Mouse (Mus musculus) MEL-GATA-1-ER (cell line): ENCODE results near the gene Fscn3.
A peak's percentile ranks its signal among the peaks of the same experiment; 100 is the strongest.

Experiments used
- DNase-seq: peaks from one replicate; pipeline ENCODE4 v3.0.0-alpha.2; 2012; ENCODE audit warnings: low read depth; ENCODE audit errors: extremely low read depth

Fscn3 gene

DNA sequence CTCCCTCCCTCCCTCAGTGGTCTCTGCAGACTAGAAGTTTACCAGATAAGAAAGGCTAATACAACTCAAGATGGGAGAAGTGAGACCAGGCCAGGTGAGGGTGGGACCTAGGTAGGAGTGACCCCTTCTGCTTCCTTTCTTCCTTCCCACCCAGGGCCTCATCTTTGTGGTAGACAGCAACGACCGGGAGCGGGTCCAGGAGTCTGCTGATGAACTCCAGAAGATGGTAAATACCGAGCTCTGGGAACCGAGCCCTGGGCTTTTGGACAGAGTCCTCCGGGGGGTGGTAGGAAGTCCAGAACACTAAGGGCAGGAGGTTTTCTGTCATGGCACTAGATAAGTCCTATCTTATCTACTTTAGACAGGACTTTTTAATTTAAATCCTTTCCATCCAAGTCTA is 2.6 kb upstream of the Fscn3 start:
- no peak for DNase-seq

DNA sequence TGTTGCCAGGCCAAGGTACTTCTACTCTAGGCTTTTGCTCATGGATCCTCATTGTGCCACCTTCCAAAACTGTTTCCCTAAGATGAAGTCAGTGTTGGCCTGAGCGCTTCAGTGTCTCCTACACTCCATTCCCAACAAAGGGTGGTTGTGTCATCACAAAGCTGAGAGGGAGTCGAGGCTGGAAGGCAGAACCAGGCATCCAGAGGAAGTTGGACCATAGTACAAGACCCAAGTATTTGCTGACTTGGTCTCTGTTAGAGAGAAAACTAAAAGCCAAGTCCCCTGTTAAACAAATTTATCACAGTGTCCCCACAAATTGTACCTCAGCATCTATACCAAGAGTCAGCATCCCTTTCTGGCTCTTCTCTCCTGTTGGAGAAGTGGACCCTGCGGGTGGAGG is 701 bp downstream of the Fscn3 start, which contains the start of gene Gcc1:
TSS of gene Gcc1 (minus strand) at position 101 of the 400 bp plus-strand sequence.
- DNase-seq: no peak

DNA sequence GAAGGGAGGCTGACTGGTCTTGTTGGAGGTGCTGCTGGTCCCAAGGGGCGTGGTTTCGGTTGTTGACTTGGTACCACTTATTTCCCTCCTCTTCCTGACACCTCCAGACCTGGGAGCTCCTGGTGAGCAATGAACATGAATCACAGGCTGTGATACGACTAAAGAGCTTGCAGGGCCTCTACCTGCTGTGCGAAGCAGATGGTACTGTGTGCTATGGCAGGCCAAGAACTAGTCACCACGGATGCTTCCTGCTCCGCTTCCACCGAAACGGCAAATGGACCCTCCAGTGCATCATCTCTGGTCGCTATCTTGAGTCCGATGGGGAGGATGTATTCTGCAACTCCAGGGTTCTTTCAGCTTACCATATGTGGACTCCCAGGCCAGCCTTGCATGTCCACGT is 2.3 kb downstream of the Fscn3 start:
- no peak for DNase-seq

DNA sequence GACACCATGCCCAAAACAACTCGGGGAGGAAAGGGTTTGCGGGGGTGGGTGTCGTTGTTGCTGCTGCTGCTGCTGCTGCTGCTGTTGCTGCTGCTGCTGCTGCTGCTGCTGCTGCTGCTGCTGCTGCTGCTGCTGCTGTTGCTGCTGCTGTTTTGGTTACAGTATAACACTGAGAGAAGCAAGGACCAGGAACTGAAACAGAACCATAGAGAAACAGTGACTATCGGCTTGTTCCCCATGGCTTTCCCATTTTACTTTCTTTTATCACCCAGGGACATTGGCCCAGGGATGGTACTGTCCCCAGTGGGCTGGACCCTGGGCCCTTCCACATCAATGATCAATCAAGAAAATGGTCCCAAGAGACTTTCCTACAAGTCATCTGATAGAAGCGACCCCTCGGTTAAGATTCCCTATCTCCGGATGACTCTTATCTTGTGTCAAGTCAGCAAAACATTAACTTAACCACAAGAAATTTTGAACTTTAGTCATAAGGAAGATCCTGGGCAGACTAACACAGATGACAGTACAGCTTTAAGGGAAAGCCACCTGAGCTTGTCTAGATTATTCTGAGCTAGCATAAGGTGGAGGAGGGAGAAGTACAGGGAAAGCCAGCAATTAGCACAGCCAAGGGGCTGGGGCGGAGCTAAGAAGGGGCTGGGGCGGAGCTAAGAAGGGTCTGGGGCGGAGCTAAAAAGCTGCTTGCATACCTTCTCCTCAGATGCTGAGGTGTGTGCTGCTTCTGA is 3.4 kb downstream of the Fscn3 start:
- no peak for DNase-seq

DNA sequence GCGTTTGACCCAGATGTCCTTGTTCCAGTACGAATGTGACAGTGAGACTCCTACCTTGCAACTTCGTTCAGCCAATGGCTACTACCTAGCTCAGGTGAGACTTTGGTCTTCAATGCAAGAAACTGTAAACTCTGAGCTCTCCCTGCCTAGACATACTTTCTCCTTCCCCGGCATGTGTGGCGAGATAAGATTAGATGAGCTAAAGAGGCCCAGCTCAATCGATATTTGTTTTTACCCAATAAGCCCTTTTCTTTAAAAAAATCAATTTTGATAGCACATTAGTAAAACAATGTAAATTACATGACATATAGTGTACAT is 3.9 kb downstream of the Fscn3 start:
- DNase-seq: no peak

DNA sequence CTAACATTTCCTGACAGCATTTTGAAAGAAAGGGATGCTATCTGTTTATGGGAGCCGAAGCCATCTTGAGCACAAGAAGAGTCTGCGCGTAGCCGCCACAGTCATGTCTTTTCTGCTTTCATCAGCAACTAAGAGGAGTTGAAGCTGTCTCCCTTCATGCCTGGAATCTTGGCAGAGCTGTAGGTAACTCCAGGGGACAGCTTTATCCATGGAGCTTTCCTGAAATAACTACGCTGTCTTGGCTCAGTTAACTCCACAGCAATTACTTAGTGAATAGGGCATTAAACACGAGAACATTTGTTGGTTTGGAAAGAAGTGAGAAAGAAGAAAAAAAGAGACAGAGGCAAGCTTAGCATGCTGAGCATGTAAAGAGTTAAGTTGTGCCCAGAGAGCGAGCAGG is 20.3 kb downstream of the Fscn3 start:
- DNase-seq: no peak

DNA sequence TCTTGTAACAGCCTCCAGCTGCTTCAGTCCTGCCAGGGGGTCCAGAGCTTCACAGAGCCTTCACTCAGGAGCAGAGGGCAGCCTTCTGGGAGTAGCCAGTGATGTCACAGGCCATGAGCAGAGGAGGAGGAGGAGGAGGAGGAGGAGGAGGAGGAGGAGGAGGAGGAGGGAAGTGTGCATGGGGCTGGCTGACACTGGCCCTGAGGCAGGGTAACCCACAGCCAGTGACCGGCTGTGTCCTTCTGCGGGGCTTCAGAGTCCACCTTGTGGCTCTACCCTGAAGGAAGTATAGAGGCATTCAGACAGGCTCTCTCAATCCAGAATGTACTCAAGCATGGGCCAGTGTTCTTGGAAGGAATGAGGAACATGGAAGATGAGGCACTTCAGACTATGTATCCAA is 21.7 kb downstream of the Fscn3 start, which contains the start of gene Pax4:
TSS of gene Pax4 (minus strand) at position 101 of the 400 bp plus-strand sequence.
- DNase-seq: no peak

DNA sequence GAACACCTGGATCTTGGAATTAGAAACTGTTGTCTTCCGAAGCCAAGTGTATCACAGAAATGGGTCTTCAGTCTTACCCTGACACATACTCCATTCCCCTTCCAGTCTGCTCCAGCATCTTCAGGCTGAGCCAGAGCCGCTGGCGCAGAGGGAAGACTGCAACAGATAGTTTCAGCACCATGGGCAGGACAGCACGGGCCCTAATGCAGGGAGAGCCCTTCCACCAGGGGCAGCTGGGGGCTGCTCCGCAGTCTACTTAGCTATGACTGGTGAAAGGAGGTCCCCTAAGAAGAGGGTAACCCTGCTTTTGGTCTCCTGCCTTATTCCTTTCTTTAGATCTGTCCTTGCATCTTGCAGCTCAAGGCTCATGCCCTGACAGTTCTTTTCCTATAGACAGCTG is 22.9 kb downstream of the Fscn3 start:
- DNase-seq: no peak

DNA sequence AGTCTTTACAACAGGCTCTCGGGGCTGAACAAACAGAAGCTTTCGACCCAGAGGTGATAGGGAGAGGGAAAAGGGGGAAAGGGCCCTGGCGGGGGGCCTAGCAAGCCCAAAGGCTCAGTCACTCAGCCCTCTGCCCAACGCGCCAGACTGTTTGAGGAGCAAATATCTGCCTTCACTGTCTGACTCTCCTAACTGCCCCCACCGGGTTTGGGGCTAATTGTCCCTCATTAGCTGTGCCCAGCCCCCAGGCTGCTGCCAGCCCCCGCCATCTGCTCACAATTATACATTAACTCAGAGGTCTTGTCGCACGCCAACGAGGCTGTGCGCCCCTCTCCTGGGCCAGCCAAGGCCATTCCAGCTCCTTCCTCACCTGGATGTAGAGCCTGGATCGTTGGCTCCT is 23.4 kb downstream of the Fscn3 start:
- DNase-seq: no peak

DNA sequence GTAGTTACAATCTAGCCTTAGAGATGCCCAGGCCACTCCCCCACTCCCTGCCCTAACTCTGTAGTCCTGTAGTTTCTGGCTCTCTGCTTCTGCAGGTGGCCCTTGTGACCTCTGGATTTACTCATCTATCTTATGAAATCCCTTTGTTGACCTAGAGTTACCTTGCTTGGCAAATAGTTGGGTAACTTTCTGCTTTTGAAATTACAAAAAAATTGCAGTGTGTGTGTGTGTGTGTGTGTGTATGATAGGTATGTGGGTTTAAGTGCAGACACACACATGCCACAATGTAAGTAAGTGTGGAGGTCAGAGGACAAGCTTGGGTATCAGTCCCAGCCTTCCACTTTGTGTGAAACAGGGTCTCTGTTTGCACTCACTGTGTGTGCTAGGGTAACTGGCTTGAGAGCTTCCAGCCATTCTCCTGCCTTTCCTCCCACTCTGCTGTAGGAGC is 31.7 kb downstream of the Fscn3 start:
- DNase-seq: no peak

DNA sequence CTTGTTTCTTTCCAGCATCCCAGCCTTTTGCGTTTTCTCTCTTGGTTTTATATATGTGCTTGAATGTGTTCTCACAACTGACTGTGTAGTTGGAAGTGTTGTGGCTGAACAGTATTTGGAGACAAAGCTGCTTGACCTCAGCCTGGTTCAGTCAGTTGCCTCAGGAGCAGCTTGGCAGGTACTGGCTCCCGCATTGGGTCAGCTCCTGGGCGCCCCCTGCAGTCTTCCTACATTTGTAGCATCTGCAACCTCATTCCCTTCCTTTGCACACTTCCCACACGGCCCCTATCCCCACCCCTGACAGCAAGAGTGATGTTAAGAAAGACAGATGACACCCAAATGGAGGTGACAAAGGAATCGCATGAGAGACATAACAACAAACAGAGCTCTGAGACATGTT is 32.9 kb downstream of the Fscn3 start:
- DNase-seq: no peak

DNA sequence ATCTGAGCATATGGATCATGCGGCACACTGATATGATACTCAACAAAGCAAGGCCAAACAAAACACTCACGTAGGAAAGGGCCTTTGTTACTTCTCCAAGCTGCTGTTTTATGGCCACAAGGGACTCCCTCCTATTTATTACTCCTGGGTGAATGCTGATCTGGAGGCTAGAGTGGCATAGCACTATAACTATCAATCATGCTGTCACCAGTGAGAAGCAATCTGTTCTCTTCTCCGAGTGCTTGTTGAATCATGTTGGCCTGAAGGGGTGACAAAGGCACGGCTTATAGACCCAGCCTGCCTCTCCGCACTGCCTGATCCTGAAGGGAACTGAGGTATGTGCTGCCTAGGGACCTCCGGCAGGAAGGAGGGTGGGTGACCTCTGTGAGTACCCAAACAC is 37.0 kb downstream of the Fscn3 start:
- DNase-seq: no peak

DNA sequence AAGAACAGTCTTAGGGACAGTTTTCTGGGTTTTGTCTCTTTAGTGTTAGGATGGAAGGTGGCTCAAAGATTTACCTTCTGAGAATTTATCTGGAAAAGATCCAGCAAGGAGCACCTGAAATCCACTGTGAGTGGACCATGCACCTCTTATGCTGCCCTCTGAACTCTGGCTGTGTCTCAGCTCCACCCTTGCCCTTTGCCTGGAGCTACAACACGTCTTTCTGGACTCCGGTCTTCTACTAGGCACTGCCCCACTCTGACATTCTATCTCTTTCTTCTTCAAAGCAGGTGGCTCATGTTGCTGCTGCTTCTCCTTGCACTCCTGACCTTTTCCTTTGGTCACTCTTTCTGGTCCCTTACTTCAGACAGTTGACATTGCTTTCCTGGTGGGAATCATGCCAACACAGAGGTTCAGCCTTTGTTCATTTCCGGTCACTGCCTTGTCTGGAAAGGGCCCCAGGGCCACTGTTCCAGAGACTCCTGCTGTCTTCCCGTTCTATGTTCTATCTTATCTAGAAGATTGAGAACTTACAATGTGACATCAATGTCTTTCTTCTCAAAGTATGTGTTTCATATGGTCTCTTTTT is 42.5 kb downstream of the Fscn3 start:
- no peak for DNase-seq

DNA sequence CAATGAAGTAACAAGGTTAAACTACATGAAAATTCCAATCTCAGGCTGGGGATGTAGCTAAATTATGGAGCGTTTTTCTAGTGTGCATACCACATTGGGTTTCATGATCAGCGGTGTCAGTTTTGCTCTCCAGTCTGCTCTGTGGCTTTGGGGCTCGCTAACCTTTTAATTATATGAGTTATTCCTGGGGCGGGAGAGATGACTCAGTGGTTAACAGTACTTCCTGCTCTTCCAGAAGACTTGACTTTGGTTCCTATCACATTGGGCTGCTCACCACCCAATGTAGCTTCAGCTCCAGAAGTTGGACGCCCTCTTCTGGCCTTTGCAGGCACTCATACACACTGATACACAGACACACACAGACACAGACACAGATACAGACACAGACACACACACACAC is 43.0 kb downstream of the Fscn3 start:
- DNase-seq: no peak

DNA sequence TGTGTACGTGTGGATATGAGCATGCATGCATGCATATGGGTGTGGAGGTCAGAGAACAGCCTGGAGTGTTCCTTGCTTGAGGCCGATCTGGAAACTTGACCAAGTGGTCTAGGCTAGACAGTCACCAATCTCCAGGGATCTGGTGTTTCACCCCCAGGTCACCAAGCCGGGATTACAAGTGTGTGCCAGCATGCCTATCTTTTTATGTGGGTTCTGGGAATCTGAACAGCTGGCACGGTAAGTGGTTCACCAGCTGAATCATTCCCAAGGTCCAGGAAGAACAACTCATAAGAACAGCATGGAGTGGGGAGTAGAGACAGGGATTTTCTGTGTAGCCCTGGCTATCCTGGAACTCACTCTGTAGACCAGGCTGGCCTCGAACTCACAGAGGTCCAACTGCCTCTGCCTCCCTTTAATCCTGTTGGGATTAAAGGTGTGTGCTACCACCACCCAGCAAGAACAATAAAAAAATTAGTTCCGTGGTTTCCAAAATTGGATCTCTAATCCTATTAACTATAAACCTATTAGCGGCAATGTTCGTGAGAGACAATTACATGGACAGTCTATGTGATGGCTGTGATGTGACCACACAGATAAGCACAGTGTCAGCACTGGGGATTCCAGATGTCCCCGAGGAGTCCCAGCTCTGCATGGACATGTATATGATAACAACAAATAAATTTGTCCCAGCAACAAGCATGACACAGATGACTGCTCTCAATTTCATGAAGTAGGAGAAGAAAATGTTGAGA is 43.9 kb downstream of the Fscn3 start:
- no peak for DNase-seq

DNA sequence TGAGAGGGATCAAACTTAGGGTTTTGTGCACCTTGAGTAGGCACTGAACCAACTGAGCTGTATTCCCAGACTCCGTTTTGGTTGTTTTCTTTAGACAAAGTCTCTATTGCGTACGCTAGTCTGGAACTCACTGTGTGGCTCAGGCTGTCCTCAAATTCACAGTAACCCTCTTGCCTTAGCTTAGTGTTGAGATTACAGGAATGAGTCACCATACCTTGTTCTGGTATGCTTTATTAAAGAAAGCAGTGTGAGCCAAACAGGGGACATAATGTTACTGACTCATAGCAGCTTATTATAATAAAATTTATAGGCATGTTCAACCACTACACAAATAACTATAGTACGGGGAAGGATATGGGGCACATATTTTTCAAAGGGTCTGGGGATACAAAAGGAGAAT is 46.6 kb downstream of the Fscn3 start:
- no peak for DNase-seq

DNA sequence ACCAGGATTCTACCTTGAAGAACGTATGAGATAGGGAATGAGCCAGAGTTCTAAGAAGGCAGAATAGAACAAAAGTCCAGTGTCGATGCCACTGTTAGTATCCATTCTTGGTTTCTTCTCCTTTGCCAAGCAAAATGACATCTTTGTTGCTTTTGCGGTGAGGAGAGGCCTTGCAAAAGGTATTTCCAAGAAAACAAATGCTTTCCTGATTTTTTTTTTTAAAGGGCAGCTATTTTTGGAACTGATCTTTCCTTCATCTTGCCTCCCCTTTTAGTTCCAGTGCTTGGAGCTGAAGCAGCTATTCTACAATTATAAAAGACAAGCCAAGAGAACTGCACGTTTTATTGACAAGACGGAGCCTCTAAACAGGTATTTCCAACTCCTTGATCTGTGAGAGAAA is 47.2 kb downstream of the Fscn3 start, which contains the start of gene Snd1:
TSS of gene Snd1 (plus strand) at position 301 of the 400 bp plus-strand sequence.
- DNase-seq: no peak

DNA sequence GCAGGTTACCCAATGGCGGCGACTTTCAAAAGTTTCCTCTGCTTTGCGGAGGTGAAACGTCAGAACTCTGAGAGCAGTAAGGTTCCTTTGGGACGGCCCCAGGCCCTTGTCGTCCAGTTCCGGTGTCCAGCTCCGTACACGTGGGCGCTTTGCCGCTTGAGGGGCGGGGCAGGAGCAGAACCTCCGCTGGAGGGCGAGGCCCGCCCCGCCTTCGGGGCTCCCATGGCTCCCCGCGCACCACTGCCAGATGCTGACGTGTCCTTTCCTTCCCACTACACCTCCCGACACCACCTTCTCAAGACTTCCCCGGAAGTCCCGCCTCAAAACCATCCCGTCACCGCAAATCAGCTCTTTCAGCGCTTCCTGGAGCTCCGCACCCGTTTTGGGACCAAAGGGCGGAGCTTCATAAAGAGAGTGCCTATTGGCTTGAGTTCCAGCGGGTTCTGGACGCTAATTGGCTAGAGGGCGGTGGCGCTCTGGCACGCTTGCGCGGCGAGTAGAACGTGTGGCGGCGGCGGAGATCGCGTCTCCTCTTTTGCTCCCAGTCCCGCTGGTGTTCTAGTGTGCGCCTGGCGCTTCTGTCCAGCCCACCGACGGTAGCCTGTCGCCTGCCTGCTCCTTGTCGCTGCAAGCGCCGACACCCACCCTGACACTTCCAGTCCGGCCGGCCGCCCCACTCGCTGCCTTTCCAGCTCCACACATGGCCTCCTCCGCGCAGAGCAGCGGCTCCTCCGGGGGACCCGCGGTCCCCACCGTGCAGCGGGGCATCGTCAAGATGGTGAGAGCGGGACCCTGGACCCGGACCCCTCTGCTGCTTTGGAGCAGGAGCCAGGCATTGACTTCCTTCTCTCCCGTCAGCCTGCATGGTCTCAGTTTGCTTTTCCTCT is 52.5 kb downstream of the Fscn3 start:
- peak; percentile 99 for DNase-seq

DNA sequence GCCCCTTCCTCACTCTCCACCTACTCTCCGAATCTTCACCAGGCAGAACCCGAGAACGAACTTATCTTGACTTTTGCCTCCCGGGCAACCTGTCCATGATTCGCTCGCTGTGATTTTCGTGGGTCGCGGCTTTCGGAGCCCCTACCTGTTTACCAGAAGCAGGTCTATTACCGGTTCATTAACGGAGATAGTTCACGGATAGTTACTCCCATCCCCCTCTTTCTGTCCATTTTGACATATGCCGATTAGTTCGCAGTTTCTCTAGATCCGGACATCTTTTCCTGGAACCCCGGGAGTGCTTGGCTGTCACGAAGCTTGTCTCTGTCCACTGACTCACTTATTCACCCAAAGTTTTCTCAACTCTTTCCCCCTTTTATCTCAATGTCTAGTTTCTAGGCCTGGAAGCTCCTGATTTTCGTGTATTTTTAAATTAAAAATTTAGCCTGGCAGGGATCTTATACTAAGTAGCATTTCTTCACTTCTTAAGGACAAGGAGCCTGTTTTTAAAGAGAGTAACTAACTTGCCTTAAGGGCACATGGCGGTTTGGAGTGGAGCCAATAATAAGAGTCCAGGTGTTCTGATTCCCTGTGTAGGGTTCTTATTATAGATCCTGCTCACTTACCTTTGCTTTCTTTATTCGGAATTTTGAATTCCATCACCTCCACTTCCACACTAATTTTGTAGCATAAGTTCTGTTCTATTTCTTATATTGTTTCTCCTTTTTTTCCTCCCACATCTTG is 53.3 kb downstream of the Fscn3 start:
- DNase-seq: no peak

DNA sequence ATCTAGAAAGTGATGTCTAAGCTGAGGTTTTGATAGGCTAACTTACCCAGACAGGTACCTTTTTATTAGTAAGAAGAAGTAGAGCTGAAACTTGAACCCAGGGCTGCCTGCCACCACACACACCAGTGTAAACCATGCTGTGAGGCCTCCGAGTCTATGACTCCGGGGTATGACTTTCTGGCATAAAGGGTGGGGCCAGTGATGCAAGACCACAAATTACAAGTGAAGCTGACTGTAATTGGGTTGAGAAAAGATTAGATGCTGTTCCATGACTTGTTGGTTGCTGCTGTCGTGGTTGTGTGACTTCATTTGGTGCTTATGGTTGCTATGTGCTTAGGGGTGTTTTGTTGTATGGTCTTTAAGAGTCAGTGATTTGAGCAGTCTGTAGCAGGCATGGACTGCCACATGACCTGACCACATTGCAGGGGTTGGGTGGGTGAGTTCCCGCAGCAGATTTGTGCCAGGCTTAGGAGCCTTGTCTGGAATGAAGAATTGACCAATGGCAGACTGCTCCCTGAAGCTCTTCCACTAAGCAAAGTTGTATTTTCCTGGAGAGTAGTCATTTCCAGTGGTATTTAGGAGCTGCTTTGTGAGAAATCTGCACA is 55.2 kb downstream of the Fscn3 start:
- no peak for DNase-seq
